Mouse (Mus musculus): ENCODE results near the gene Wdr43.

Gene Wdr43

GRCm38 (mm10) chr17:71663491-71663890 is 47.8 kb downstream of the Wdr43 start:
- no peak for DNase-seq (ENCODE audit: low spot score)

- no peak for DNase-seq (ENCODE audit: low spot score)
Observed at GRCm38 (mm10) chr17:71664172-71664571, 48.5 kb downstream of the Wdr43 start.

- DNase-seq (ENCODE audit: low spot score), result no peak
Observed at GRCm38 (mm10) chr17:71665201-71665600, 49.5 kb downstream of the Wdr43 start.

- DNase-seq (ENCODE audit: low spot score), result no peak
Observed at GRCm38 (mm10) chr17:71669511-71669910, 53.8 kb downstream of the Wdr43 start.

- no peak for DNase-seq (ENCODE audit: low spot score)
Observed at GRCm38 (mm10) chr17:71671840-71672546, 56.3 kb downstream of the Wdr43 start.

- no peak for DNase-seq (ENCODE audit: low spot score)
Observed at GRCm38 (mm10) chr17:71673092-71673491, 57.4 kb downstream of the Wdr43 start, which contains the start of gene Togaram2. TSS of gene Togaram2 (plus strand) at chr17:71673261.

- no peak for DNase-seq (ENCODE audit: low spot score)
Observed at GRCm38 (mm10) chr17:71673936-71674335, 58.2 kb downstream of the Wdr43 start.

- DNase-seq (ENCODE audit: low spot score), result no peak
Observed at GRCm38 (mm10) chr17:71674886-71675285, 59.2 kb downstream of the Wdr43 start.

- DNase-seq (ENCODE audit: low spot score), result no peak
Observed at GRCm38 (mm10) chr17:71681666-71682065, 66.0 kb downstream of the Wdr43 start.

GRCm38 (mm10) chr17:71682379-71682778 is 66.7 kb downstream of the Wdr43 start:
- no peak for DNase-seq (ENCODE audit: low spot score)

- no peak for DNase-seq (ENCODE audit: low spot score)
Observed at GRCm38 (mm10) chr17:71683281-71683680, 67.6 kb downstream of the Wdr43 start.

- DNase-seq (ENCODE audit: low spot score), result no peak
Observed at GRCm38 (mm10) chr17:71684103-71684608, 68.5 kb downstream of the Wdr43 start.

GRCm38 (mm10) chr17:71687436-71687835 is 71.7 kb downstream of the Wdr43 start:
- DNase-seq (ENCODE audit: low spot score), result no peak

- no peak for DNase-seq (ENCODE audit: low spot score)
Observed at GRCm38 (mm10) chr17:71689903-71690302, 74.2 kb downstream of the Wdr43 start.

- DNase-seq (ENCODE audit: low spot score), result peak; percentile 35
Observed at GRCm38 (mm10) chr17:71691361-71691875, 75.7 kb downstream of the Wdr43 start.

- DNase-seq (ENCODE audit: low spot score), result no peak
Observed at GRCm38 (mm10) chr17:71693313-71693712, 77.6 kb downstream of the Wdr43 start.

- DNase-seq (ENCODE audit: low spot score), result no peak
Observed at GRCm38 (mm10) chr17:71693780-71694179, 78.1 kb downstream of the Wdr43 start.

- no peak for DNase-seq (ENCODE audit: low spot score)
Observed at GRCm38 (mm10) chr17:71695151-71695550, 79.5 kb downstream of the Wdr43 start.

- no peak for DNase-seq (ENCODE audit: low spot score)
Observed at GRCm38 (mm10) chr17:71695716-71696315, 80.1 kb downstream of the Wdr43 start.

- no peak for DNase-seq (ENCODE audit: low spot score)
Observed at GRCm38 (mm10) chr17:71696396-71696795, 80.7 kb downstream of the Wdr43 start.

GRCm38 (mm10) chr17:71697896-71698618 is 82.4 kb downstream of the Wdr43 start:
- no peak for DNase-seq (ENCODE audit: low spot score)

GRCm38 (mm10) chr17:71698619-71698956 is 82.9 kb downstream of the Wdr43 start:
- DNase-seq (ENCODE audit: low spot score), result no peak

- no peak for DNase-seq (ENCODE audit: low spot score)
Observed at GRCm38 (mm10) chr17:71705113-71705512, 89.4 kb downstream of the Wdr43 start.

Data from left cerebral cortex, adult 11 months (tissue).